Mouse (Mus musculus) liver, postnatal 0 days (tissue): Measurements from ENCODE around the gene Grin2d.

ENCODE experiments used
- CTCF ChIP-seq: sonication (generic); IDR thresholded peaks from 2 replicates; pipeline ENCODE4 v1.5.1; 2016; ENCODE audit warnings: antibody characterized with exemption, low read depth
- EP300 ChIP-seq: IDR thresholded peaks from 2 replicates; pipeline ENCODE4 v1.6.1; 2016; ENCODE audit warnings: antibody characterized with exemption, low read depth, mild to moderate bottlenecking

GRCm38 (mm10) chr7:45814841-45815240 lies 63.3 kb downstream of the Grin2d start:
- no peak for TF ChIP-seq EP300
- TF ChIP-seq CTCF, result no peak
